Mouse (Mus musculus) mouse embryonic stem cell (cell line): ENCODE data around the gene Vamp2.

ENCODE experiments used
- in situ Hi-C, 2 experiments: fragments of 300-500 bp; cut with MboI; formaldehyde crosslinking; loops; 1 replicate in 1 of 2; 3 replicates in 1 of 2; pipeline ENCODE4 v1.14.3; 2019 to 2020; ENCODE audit warnings: low sequenced_read_pairs in 2 of 2, low pct_unique_long_range_greater_than_20kb in 1 of 2, mixed read lengths in 1 of 2; ENCODE audit not compliant: unreplicated experiment in 1 of 2

Vamp2 gene

GRCm38 (mm10) chr11:69088103-69088855 is at the start of gene Vamp2:
Gene Vamp2, plus strand, starts transcription at chr11:69088490.
- in situ Hi-C loops, result no loop called here

DNA sequence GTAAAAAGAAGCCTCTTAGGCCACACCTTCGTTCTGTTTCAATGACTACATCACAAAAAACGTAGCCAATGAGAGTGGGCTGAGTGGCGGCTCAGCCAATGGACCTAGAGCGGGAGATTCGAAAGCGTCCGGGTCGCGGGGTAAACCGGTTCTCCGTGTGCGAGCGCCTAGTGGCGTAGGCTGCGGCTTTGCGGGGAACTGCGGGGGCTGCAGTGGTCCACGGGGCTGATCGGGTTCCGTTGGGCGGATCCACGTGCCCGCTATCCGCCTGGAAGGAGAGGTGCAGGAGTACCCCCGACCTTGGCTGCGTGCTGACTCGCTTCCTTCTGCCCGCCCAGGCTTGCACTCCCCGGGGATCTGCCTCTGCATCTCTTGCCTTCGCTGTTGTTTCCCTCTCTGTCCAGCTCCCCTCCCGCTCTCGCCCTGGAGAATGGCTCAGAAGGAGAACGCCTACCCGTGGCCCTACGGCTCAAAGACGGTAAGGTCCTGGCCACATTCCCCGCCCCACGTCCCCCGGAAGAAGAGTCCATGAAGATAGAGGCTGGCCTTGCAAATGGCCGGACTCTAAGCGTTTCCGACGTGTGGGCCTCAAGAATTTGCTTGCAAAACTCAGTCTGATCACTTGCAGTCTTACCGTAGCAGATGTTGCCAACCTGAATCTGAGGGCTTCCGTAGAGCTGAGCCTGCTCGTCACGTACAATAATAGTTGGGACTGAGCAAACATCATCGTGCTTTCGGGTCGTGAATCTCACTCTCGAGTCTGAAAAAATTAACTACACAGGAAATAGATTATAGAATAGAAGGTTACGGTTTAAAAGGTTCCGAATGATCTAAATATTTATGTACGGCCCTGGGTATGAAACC is 42.5 kb upstream of the Vamp2 start, which contains the start of gene Aurkb:
Aurkb (plus strand) TSS at position 117 of the 864 bp plus-strand sequence.
- in situ Hi-C loops, result no loop called here

- in situ Hi-C loops, result no loop called here
These were observed 41.9 kb upstream of the Vamp2 start for GRCm38 (mm10) chr11:69046395-69046774.

DNA sequence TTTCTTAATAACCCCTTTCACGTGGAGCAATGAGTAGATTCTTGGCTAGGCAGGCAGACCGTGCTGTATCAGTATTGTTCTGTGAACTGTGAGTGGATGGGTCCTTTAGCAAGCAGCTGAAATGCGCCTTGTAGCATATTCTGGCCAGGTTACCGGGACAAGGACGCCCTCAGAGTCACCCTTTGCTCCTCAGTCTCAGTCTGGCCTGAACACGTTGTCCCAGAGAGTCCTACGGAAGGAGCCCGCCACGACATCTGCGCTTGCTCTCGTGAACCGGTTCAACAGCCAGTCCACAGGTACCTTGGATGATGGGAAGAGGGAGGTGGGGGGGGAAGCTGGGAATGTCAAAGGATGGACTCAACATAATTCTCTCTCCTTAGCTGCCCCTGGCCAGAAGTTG is 40.7 kb upstream of the Vamp2 start:
- in situ Hi-C loops, result no loop called here

GRCm38 (mm10) chr11:69048151-69048550 is 40.1 kb upstream of the Vamp2 start:
- in situ Hi-C loops, result no loop called here

DNA sequence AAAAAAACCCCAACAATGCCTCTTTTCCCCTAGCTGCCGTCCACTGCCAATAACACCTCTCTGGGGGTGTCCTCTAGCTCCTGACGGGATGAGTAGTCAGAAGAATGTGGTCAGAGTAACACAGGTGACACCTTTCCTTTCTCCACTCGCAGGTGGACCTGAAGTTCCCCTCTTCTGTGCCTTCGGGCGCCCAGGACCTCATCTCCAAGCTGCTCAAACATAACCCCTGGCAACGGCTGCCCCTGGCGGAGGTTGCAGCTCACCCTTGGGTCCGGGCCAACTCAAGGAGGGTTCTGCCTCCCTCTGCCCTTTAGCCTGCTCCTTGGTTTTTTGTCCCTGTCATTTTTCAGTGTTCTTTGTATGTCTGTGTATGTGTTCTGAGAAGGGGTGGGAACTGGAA is 37.5 kb upstream of the Vamp2 start:
- in situ Hi-C loops, result no loop called here

DNA sequence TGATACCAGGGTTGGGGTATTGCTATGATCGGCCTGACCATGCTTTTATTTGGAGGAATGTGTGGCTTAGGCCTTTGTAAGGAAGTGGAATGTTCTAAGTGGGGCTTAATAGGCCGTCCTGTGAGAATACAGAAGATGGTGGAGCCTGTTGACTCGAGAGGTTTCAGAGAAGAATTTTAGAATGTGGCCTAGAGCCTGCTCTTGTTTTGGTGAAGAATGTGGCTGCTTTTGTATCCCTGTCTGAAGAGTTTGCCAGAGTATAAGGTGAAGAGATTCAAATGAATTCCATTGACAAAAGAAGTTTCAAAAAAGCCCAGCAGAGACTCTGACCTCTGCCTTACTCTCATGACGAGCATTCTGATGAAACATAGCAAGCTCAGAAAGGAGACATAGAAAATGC is 36.5 kb upstream of the Vamp2 start:
- in situ Hi-C loops, result no loop called here

DNA sequence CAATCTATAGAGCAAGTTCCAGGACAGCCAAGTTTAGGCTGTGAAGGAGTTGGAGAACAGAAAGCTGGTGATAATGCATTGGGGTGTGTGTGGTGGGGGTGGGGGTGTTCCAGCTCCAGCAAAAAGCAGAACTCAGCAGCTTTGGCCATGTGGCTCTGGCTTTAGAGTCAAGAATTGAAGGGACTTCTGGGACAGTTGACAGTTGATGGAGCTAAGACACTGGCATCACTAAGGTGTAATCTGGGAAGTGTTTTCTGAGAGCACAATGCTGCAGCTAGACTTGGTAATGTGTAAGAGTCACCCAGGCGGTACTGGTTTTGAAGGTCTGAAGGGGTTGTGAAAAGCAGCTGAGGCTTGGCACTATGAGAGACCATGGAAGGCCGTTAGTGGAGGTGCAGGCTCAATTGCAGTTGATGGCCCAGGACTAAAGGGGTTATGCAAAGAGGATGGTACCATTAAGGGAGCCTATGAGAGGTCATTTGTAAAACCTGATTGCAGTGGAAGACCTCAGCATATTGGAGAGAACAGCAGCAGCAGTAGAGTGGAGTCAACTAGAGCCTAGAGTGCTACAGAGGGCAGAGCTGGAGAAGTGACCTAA is 35.4 kb upstream of the Vamp2 start:
- in situ Hi-C loops, result no loop called here

DNA sequence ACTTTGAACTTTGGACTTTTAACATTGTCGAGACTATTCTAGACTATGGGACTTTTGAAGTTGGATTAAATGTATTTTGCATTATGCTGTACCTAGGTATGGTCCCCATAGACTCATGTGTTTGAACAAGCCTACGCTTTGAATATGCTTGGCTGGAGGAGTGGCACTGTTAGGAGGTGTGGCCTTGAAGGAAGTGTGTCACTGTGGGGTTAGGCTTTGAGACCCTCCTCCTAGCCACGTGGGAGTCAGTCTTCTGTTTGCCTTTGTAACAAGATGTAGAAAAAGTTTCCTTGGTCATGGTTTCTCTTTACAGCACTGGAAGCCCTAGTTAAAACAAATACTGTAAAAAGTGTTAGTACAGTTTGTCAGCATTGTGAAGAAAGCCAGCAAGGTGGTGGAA is 34.4 kb upstream of the Vamp2 start:
- in situ Hi-C loops, result no loop called here

- in situ Hi-C loops, result no loop called here
These were observed 30.0 kb upstream of the Vamp2 start for GRCm38 (mm10) chr11:69058265-69058664.

- in situ Hi-C loops, result no loop called here
These were observed 29.4 kb upstream of the Vamp2 start for GRCm38 (mm10) chr11:69058729-69059356.

DNA sequence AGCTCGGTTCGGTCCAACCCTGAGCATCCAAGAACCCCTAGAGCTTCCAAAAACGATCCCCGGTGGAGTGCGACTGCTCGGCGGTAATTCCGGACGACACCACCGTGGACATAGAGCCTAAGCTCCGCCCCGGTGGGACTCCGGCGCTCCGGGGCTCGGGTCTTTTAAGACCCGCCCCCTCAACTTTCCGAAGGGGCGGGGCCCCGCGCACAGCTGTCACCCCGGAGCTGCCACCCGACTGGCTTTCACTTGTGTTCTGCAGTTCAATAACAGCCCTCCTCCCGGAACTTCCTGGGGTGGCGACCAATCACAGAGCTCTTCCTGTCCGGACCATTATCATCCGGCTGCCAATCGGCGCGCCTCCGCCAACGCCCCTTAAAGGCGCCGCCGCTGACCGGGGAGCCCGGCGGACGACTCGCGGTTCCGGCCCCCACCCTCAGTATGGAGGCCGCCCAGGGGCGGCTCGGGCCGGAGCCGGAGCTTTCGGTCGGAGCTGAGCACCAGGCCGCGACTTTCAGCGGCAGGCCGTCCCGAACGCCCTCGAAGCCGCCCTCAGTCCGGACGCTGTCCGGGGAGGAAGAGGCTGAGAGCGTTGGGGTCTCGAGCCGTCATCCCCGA is 28.8 kb upstream of the Vamp2 start, which contains the start of gene Borcs6:
Borcs6 (plus strand) TSS at position 361 of the 618 bp plus-strand sequence.
- in situ Hi-C loops, result no loop called here

- in situ Hi-C loops, result loop anchor here in 1 of 2 experiments (10.0 kb wide), 1 partner anchor 175 kb away; the partner anchor contains the start of gene Gucy2e
These were observed 28.3 kb upstream of the Vamp2 start for GRCm38 (mm10) chr11:69059975-69060411.

GRCm38 (mm10) chr11:69060448-69061254 is 27.6 kb upstream of the Vamp2 start:
- in situ Hi-C loops, result loop anchor here in 1 of 2 experiments (10.0 kb wide), 1 partner anchor 174 kb away; the partner anchor contains the start of gene Gucy2e

DNA sequence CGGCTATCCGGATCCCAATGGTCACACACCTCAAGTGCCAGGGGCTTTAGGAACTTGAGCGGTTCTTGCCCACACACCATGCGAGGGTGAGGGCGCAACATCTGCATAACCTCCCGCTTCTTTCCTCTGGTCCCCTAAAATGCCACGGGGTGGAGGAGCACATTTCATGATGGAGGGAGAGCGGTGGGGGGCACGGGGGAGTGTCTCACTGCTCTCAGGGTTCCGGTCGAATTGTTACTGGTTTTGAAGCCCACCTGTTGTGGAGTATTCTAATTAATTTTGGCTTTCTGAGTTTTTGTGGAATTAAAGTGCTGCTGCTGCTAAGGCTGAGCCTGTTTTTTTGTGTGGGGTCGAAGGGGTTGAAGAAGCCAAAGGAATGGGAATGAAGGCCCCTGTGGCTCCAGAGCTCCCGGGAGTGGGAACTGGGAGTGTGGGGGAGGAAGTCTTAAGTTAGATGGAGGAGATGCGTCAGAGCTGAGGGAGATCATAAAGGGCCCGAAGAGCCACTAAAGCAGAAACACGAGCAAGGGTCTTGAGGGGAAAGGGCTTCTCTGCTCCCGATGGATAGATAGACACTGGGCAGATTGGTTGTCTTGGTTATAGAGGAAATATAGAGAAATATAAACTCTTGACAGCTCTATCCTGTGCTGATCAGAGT is 26.9 kb upstream of the Vamp2 start:
- in situ Hi-C loops, result loop anchor here in 1 of 2 experiments (10.0 kb wide), 1 partner anchor 173 kb away; the partner anchor contains the start of gene Gucy2e

- in situ Hi-C loops, result loop anchor here in 1 of 2 experiments (10.0 kb wide), 1 partner anchor 173 kb away; the partner anchor contains the start of gene Gucy2e
These were observed 26.0 kb upstream of the Vamp2 start for GRCm38 (mm10) chr11:69062194-69062760.
